Mouse (Mus musculus) lung, postnatal 25 days (tissue): ENCODE data around the gene Pmm1.

Source experiments
- DNase-seq: peaks from one replicate; pipeline ENCODE4 v3.0.0; 2022; ENCODE audit warnings: low spot score

Pmm1 gene

DNA sequence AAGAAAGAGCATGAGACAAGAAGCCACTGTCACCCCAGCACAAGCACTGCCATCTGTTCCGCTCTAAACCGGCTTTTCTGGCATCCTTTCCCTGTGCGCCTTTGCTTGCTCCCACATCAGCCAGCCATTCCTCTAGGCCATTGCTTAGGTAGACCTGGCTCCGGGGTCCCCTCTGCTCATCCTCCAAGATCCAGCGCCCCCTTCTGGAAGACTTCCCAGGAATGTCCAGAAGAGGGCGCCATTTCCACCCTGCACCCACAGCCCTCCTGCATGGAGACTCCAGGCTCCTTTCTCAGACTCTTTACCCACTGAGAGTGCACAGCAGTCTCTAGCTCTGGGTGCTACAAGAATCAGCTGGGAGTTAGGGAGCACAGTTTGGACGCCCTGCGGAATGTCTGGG, 4.3 kb downstream of the Pmm1 start:
- DNase-seq, result peak; percentile 34

DNA sequence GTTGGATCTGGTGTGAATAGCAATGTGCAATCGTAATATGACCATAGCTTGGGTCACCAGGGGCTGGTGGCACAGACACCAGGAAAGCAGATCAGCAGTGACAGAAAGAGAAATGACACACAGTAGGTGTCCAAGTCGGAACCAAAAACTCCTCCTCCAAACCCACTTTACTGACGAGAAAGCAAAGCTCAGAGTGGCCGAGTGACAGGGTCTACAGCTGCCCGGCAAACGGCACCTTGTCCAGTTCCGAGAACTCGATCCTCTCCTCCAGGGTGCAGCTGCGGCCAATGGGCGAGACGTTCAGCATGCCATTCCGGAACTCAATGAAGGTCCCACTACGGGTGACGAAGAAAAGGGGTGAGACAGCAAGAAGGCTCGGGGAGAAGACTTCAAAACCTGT, 5.3 kb downstream of the Pmm1 start:
- no peak for DNase-seq

DNA sequence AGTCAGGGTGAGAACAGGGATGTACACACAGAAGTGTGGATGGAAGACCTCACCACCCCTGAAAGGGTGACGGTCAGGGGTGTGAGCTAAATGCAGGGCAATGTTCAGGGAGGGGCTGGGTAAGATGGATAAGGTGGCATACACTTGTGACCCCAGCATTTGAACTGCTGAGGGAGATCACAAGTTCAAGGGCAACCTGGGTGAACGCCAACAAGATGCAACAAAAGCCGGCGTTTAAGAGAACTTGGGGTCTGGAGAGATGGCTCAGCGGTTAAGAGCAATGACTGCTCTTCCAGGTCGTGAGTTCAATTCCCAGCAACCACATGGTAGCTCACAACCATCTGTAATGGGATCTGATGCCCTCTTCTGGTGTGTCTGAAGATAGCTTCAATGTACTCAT, 6.0 kb downstream of the Pmm1 start:
- no peak for DNase-seq

DNA sequence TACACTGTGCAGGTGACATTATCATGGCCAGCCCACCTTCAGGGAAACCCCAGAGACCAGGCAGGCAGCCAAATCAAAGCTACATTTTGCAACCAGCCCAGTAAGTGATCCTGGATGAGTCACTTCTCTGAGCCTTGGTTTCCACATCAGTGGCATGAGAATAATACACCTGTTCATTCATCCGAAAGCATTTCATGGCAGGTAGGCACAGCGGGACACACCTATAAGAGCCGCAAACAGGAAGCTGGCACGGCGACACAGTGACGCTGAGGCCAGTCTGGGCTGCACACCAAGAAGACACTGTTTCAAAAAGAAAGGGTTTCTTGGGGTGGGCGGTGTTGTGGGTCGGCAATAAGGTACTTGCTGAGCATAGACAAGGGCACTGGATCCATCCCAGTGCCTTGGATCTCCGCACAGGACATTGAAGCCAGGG, 6.6 kb downstream of the Pmm1 start:
- DNase-seq, result no peak

DNA sequence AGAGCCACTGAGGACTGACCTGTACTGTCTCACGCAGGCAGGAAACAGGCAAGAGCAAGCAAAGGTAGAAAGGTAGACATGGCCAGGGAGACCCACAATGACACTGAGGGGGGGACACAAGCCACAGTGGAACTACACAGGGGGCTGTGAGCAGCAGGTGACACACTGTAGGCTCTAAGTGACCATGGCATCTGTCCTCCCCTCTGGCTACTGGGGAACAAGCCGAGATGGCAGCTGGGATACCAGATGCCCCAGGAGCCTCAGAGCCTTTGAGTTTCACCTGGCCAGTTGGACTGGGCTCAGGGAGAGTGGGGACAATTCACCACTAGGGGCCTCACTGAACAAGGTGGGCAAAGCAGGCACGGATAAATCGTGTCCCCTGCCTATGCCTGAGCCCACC, 8.4 kb downstream of the Pmm1 start:
- no peak for DNase-seq

DNA sequence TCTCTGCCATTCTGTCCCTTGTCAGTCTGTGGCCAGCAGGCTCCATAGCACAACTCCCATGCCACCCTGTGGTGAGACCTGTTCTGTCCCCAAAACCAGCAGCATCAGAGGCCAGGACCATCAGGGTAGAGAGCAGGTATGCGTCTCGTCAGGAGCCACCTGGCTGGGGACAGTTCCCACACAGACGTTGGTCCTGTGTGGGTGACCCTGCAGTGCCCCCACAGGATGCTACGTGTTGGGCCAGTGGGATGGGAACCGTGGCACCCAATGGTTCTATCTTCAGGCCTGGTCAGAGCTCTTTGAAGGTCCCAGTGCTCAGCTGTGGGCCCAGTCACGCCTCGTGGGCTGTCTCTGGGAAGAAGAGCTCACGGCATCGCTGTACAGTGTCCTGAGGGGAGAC, 9.6 kb downstream of the Pmm1 start:
- DNase-seq, result no peak

DNA sequence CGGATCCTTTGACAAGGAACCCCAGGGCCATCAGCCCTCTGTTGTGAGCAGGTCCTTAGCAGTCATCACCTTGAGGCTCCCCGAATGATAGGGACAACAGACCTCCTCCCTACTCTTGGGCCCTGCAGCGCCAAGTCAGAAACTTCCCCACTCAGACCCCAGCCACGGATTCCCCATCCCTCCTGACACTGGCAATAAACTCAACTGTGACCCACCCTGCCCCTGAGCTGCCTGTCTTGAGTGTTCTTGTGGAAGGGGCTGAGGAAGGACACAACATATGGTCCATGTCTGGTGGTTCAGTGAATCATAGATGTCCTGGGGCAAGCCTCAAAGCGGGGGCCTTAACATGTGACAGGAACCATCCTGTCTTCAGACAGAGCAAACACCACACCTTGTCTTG, 10.0 kb downstream of the Pmm1 start:
- no peak for DNase-seq

DNA sequence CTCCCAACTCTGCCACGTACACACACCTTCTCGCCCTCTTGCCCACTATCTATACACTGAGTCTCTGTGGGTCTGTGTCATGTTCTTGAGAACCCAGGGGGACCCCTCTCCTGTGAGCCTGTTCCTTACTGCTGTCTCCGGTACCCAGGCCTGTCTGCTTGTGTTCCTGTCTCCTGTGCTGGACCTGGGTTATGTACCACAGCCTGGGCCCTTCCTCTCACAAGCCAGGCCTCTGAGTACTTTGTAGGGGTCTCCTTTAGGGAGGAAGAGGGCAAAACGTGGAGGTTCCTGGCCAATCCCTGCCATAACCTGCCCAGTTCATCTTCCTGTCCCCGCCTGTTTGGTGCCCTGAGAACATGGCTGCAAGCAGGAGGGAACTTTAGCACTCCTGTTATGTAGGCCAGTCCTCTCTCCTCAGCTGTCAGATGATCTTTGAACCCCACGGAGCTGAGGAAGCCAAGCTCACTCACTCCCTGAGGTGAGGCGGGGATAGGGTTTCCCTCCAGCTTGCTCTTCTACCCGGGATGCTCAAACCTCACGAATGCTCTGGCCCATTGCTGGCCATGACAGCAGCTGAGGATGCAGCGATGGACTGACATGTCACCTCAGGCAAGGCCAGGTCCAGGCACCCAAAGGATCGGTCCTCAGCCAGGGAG, 11.1 kb downstream of the Pmm1 start:
- DNase-seq, result no peak

DNA sequence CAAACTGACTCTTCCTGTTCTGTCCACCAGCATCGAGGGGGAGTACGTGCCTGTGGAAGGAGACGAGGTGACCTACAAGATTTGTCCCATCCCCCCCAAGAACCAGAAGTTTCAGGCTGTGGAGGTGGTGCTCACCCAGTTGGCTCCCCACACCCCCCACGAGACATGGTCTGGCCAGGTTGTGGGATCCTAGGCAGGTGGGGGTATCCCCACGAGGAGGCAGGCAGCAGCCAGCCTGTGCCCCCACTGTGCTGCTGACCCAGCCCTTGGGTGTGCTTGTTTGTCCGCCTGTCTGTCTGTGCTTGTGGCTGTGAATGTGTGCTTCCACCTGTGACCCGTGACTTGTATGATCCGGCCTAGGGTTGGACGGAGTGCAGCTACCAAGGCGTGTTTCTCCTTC, 11.7 kb downstream of the Pmm1 start:
- DNase-seq, result no peak

DNA sequence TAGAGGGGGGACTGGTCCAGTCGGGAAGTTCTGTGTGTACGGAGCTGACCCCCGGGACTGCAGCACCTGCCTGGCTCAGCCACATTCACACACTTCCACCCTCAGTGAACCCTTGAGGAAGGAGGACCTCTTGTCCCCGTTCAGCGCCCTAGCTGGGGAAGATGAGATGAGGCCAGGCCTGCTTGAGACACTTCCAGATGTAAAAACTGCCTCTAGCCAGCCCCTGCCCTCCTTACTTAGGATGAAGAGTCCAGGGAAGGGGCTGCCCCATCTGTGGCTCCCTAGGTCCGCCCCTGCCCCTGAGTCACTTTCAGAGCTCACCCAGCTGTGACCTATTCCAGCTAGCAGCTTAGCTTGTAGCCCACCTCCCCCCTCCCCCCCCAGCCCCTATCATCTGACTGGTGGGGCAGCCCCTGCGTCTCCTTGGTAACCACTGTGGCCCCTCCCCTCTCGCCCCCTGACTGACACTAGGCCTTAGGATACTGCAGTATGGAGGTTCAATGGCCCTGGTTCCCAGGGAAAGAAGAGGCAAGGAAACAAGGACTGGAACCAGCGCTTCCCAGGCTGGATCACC, 17.5 kb downstream of the Pmm1 start:
- no peak for DNase-seq

DNA sequence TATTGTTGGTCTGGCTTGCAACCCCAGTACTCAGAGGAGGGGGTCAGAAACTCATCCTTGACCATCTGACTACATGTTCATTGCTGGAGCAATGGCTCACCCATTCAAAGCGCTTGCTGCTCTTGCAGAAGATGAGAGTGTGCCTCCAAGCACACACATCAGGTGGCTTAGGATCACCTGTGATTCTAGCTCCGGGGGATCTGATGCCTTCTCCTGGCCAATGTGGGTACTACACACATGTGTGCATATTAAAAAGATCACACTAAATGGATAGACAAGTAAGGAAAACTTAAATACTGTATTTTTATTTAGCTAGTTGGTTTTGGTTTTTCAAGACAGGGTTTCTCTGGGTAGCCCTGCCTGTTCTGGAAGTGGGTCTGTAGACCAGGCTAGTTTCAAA, 19.7 kb downstream of the Pmm1 start:
- DNase-seq, result no peak

DNA sequence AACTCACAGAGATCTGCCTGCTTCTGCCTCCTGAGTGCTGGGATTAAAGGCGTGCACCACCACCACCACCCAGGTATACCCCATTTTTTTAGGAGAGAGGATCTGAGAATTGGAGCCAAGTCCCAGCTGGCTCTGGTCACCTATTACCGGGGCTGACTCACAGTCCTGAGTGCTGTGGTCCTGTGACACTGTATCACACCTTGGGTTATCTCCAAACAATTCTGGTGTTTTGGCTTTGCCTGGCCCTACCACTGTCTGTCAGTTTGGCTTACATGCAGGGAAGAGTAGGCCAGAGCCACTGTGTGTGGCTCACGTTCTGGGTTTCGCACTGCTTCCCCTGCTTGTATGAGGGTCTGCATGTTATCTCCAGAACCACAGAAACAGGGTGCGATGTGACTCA, 20.5 kb downstream of the Pmm1 start:
- no peak for DNase-seq

DNA sequence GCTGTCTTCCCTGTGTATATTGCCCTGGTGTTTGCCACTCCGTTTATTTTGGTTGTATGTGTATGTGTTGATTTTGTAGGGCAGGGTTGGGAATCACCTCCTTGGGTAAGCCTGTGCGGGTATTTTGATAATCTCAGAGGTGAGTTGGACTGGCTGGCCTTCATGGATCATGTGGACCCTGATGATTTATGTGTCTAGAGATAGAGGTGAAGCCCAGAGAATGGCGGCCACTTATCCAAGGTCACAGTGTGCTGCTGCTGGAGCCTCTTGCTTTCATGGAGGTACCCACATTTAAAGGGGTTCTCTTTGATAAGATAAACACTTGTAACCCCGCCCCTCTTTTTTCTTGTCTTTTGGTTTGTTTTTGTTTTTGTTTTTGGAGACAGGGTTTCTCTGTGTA, 21.0 kb downstream of the Pmm1 start:
- no peak for DNase-seq

DNA sequence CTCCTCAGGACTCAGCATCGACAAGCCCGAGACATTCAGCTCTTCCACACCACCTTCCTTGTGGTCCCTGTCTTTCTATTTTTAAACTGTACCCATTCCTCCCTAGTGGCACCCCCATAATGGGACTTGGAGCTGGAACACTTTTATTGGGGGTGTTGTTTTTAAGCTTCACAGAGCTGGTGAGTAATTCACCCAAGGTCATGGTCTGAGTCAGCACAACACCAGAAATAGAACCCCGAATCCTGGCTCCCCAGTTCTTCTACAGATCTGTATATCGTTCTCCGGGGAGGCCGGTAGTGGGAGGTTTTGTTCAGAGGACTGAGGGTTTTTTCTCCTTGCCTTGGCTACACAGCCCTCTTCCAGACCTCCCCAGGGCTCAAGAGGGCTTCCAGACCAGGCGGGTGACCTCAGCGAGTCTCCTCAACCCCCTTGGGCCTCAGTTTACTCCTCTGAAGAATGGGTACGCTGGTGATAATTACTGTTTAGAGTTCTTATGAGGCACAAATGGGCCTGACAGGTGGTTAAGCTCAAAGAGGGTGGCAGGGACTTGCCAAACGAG, 21.5 kb downstream of the Pmm1 start:
- DNase-seq, result no peak

DNA sequence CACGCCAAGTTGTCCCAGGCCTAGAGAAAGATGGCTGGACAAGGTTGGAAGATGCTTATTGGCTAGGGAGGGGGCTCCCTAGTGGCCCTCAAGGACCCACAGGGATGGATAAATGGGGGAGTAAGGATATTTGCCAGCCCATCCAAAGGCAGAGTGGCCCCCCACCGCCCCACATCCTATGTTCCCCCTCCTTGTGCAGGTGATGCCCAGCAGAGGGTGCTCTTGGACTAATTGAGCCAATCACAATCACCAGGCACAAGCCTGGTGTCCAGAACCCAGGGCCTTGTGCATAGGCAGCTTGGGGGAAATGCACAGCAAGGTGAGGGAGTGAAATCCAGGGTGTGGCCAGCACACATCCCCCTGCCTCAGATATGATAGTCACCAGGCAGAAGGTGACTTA, 22.5 kb downstream of the Pmm1 start:
- DNase-seq, result no peak

DNA sequence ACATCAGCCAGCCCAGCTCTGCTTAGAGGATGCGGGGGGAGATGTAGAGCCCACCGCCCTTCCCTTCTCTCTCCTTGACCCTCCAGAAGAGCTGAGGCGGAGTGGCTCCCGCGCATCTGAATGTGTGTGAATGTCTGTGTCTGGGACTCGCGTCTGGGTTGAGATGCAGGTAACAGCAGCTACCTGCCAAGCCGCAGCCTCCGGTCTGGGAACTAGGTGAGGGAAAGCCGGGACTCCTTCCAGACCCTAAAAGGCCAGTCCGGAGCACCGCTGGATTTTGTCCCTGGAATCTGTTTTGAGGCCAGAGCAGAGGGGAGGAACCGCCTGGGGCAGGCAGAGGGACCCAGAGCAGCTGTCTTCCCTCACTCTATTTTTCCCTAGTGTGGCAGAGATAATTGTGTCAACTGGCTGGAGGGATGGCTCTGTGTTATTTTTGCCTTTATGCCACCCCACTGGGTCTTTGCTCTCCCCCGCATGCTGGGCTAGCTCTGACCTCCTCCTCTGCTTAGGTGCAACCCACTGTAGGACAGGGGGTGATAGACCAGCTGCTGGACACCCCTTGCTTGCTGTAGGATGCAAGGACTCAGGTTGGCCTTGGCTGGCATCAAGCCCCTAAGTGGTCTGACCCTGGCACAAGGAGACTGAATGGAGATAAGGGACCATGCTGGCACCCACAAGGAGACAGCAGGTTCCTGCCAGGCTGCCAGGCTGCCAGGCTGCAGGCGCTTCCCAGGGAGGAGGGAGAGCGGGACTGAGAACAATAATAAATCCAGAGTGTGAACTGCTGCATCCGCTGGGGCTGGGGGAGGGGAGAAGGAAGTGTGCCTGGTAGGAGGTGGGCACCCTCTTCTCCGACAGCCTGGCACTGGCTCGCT, 23.4 kb downstream of the Pmm1 start:
- DNase-seq, result no peak

DNA sequence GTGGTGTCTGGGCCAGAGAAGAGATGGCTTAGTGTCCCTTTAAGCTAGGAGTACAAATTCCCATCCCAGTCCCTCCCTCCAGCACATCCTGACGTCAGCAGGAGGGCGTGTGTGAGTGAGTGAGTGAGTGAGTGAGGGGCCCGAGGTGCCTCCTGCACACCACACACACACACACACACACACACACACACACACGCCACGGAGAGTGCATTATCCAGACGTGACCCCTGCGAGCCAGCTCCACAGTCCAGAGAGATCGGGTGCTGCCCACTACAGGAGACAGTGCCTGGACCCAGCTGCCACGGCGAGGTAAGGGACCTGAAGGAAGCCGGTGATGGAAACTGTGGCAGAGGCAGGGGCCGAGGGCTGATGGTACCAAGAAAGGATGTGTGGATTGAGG, 24.1 kb downstream of the Pmm1 start, which contains the start of gene Csdc2:
Csdc2 (plus strand) TSS at position 81 of the 400 bp plus-strand sequence.
- DNase-seq, result no peak

DNA sequence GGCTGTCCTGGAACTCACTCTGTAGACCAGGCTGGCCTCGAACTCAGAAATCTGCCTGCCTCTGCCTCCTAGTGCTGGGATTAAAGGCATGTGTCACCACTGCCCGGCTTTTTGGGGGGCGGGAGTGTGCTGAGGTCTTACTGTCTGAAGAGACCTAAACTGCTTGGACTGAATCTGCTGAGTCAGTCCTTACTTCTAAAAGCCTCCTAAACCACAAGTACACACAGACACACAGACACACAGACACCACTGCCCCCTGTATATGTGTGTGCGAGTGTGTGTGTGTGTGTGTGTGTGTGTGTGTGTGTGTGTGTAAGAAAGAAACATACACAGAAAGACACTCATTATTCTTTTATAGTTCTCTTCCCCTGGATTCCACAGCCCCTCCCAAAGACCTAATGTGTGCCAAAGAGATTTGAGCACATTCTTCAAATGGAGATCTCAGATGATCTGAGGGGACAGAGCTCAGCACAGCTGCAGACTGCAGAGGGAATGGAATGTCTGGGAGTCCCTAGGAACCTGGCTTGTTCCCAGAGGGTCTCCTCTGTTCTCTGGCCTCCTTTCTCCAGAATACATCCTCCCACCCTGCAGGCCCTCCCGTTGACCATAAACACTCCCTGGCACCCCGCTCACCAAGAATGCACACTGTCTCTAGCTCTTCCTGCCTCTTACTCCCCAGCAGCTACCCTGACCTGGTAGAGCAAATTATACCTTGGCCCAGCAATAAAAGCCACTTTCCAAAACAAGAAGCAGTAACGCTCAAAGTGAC, 24.7 kb downstream of the Pmm1 start:
- no peak for DNase-seq

DNA sequence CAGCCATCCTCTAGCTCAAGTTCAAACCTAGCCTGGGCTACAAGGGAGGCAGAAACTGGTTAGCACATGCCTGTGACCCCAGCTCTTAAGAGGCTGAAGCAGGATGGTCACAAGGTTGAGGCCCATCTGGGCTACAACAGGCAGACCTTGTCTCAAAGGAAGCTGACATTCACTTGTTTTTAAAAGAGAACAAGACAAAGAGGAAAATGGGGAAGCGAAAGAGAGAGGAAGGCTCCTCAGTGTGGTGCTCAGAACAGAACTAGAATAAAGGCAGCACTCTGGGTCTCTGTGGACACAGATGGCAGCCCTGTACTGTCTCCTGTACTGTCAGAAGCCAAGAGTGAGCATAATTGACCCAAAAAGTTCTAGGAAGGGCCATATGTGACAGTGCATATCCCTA, 26.7 kb downstream of the Pmm1 start:
- no peak for DNase-seq

DNA sequence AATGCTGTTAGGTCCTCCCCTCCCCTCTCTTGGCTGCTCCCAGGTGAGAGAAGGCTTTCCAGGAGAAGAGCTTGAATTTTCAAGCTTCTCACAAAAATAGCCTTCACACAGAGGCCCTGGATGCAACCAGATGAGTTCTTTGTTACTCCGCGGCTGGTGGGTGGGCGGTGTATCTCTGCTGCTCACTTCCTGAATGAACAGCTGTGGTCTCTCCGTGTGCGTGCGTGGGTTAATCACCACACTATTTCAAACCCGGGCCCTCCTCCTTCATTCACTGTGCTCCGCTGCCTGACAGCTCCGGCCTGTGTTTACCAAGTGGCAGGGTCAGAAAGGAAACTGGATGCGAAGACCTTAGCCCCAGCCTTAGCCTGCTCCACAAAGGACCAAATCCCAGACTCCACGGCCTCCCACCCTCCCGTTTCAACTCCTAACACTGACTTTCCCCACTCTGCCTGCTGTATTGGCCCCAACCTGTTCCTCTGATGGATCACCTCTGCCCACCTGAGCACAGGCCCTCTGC, 27.7 kb downstream of the Pmm1 start:
- no peak for DNase-seq

DNA sequence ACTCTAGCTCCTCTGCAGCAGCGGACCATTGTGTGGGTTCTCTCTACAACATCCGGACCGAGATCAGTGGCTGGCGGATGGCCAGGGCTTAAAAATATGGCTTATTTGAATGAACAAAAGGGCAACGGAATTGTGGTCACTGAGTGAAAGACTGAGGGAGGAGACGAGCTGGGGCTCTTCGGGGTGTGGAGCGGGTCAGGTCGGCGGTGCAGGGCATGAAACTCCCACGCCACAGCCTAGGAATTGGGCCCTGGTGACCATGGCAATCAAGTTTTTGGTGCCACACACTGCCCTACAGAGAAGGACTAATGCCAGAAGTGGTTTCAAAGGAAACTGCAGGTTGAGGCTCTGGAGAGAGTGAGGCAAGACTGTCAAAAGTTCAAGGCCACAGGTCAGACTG, 32.5 kb downstream of the Pmm1 start:
- DNase-seq, result peak; percentile 26

DNA sequence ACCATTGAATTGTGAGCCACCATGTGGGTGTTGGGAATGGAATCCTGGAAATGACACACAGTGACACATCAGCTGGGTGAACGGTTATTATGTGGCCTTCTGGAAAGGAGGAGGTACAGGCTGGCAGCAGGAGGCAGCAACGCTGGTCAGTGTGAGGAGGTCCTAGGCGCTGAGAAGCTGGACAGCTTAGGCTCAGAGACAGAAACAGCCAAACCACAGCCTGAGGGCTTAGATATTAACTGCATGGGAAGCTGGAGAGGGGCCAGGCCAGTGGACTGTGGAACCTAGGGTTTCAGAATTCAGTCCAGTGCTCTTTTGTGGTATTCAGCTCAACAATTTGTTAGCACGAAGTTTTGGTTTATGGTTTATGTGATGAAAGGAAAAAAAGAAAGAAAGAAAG, 33.0 kb downstream of the Pmm1 start:
- no peak for DNase-seq
